Mouse (Mus musculus): Measurements from ENCODE around the gene Cldn14. TPM values are rescaled to one million over a fixed set of nuclear protein-coding genes. Genes with fewer than 3 reads are reported as not detected.
"Not testable (repeated sequence)": the region's sequence is repeated elsewhere in the genome, so short reads cannot be mapped to it uniquely, and the experiment has no call there.

Gene Cldn14
- polyA plus RNA-seq, 1 experiment from 2014 or later: 0.17 TPM

DNA sequence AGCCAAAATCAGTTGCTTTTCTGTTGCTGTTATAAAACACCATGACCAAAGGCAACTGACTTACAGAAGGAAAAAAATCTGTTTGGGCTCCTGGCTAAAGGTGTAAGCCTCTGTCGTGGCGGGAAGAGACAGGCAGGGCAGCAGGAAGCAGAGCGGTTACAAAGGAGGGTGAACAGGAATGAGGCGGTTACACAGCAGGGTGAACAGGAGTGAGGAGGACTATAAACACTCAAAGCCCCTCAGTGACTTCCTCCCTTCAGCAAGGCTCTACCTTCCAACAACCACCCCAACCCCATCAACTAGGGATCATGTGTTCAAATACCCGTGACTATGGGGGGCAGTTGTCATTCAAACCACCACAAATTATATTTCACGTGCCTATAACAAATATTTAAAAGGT lies 5.2 kb downstream of the Cldn14 start:
- no peaks in the 10 kb centered on the region for H3K36me3 ChIP-seq
- WGBS: 76% methylated on average over 6 of the region's 6 CpGs
- H3K4me1 ChIP-seq: peaks cover 2% of the 10 kb centered on the region; the same call in 1 of the 2 replicates
- H3K27ac ChIP-seq: no peak overlapping the region
- no peaks in the 10 kb centered on the region for H3K27me3 ChIP-seq
- no peak overlapping the region for H3K4me2 ChIP-seq (replicated peaks)
- H3K9ac ChIP-seq: no peak overlapping the region
- H3K4me3 ChIP-seq: no peak overlapping the region
- H3K9me3 ChIP-seq (replicated peaks): no peaks in the 10 kb centered on the region
- ATAC-seq (ENCODE audit: low FRiP score): no peak

DNA sequence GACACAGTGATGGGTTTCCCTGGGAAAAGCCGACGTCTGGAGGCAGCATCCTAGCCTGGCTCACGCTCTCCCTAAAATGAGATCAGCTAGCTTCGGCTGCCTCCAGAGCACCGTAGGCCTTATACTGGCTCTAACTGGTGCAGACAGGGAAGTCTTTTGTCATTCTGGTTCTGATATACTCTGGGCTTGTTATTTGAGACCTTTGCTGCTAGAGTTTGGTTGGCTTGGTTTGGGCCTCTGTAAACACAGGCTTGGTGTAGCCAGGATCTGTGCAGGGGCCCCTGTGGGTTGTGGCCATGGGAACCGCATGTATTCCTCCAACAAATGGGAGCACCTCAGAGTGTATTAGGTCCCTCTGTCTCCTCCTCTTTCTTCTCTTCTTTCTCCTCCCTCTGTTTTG lies 7.3 kb downstream of the Cldn14 start:
- H3K27me3 ChIP-seq: no peaks in the 10 kb centered on the region
- no peaks in the 10 kb centered on the region for H3K36me3 ChIP-seq
- no peak overlapping the region for H3K4me2 ChIP-seq (replicated peaks)
- H3K9me3 ChIP-seq (replicated peaks): no peaks in the 10 kb centered on the region
- H3K4me1 ChIP-seq: 0 out of 2 replicates have a peak, but pooled peaks cover 2% of the 10 kb centered on the region
- H3K27ac ChIP-seq: no peak overlapping the region
- H3K4me3 ChIP-seq: no peak overlapping the region
- H3K9ac ChIP-seq: no peak overlapping the region
- 78% methylated on average over 6 of the region's 6 CpGs for WGBS
- ATAC-seq (ENCODE audit: low FRiP score): no peak

DNA sequence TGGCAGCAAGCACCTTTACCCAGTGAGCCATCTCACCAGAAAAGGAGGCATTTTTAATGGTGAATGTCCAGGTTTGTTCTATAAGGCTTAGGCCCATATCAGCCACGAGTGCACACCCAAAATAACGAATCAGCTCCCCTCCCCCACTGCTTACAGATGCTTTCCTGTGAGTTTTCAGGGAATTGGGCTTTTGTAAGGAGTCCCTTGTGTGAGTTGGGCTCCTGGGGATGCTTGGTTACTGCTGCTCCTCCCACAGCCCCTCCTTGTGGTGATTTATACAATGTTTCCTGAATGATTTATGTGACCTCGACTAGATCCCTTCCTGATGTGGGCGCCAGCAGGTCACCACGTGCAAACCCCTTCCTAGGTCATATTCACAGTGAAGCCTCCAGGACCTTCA lies 9.7 kb downstream of the Cldn14 start:
- Histone ChIP-seq H3K4me2 (replicated peaks) (no peak overlapping the region), H3K27ac (no peak overlapping the region), H3K36me3 (no peaks in the 10 kb centered on the region), H3K4me3 (no peak overlapping the region), H3K9ac (no peak overlapping the region), H3K9me3 (replicated peaks) (no peaks in the 10 kb centered on the region), H3K4me1 (0 out of 2 replicates have a peak, but pooled peaks cover 2% of the 10 kb centered on the region), H3K27me3 (no peaks in the 10 kb centered on the region)
- no peak for ATAC-seq (ENCODE audit: low FRiP score)
- 46% methylated on average over 5 of the region's 5 CpGs for WGBS

DNA sequence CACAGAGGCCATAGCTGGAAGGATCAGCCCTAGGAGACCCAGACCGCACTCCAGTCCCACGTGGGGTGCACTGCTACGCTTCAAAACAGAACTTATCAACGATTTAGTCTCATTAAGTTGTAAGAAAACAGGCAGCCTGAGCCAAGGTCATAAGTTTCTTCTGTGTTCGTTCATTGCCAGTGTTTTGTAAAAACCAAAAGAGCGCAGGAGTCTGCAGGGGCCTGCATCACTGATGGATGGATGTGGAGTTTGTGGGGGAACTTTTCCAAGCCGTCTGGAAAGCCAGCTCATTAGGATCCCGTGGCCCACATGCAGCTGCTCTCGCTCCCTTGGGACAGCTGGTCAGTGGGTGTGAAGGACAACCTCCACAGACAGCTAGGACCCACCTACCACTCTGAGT lies 25.1 kb downstream of the Cldn14 start:
- H3K9ac ChIP-seq: no peak overlapping the region
- H3K4me3 ChIP-seq: no peak overlapping the region
- H3K27ac ChIP-seq: no peak overlapping the region
- H3K27me3 ChIP-seq: no peaks in the 10 kb centered on the region
- no peak overlapping the region for H3K4me2 ChIP-seq (replicated peaks)
- no peaks in the 10 kb centered on the region for H3K4me1 ChIP-seq
- H3K9me3 ChIP-seq (replicated peaks): no peaks in the 10 kb centered on the region
- no peak for ATAC-seq (ENCODE audit: low FRiP score)
- WGBS: 73% methylated on average over 9 of the region's 9 CpGs
- H3K36me3 ChIP-seq: no peaks in the 10 kb centered on the region

DNA sequence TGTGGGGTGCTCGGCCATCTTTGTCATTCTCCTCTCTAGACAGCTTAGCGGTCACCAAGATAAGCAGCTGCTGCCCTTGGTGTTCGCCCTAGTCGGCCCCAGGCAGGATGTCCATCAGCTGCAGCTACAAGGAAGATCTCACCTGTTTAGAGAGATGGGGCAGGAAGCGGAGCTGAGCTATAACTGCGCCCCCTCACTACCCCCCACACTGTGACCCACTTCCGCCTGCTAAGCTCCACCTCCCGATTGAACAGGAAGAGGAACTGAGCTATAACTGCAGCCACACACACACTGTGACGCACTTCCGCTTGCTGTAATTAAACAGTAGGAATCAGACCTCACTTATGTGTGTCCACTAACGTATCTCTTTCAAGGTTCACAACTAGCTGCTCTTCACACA lies 26.3 kb downstream of the Cldn14 start:
- WGBS: 84% methylated on average over 11 of the region's 11 CpGs
- 0 out of 2 replicates have a peak, but pooled peaks cover 3% of the 10 kb centered on the region for H3K27me3 ChIP-seq
- no peak for ATAC-seq (ENCODE audit: low FRiP score)
- H3K27ac ChIP-seq: no peak overlapping the region
- H3K9me3 ChIP-seq (replicated peaks): no peaks in the 10 kb centered on the region
- H3K4me3 ChIP-seq: no peak overlapping the region
- H3K9ac ChIP-seq: no peak overlapping the region
- no peaks in the 10 kb centered on the region for H3K4me1 ChIP-seq
- no peak overlapping the region for H3K4me2 ChIP-seq (replicated peaks)
- no peaks in the 10 kb centered on the region for H3K36me3 ChIP-seq

DNA sequence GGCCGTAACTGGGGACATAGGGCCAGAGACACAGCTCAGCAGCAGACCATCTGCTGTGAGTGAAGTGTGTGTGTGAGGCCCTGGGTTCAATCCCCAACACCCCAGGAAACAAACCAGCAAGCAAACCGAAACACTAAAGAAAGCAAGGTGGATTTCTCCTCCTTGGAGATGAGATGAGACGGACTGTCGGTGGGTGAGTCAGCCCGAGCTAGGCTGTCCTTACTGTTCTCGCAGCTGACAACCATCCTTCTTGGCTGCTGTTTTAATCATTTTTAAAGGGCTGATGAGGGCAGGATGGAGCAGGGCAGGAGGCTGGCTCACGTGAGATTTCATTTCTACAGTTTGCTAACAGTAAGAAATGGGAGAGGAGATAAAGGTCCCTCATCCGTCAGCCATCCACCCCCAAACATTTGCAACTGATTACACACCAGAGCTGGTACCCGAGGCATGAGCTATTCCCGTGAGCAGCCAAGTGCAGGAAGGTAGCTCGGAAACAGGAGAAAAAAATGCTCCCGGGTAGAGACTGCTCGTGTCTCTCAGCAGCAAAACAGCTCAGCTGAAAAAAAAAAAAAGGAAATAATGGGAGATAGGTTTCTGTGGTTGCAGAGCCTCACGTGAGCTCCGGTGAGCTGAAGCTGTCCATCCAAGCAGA lies 27.3 kb downstream of the Cldn14 start:
- Histone ChIP-seq H3K4me2 (replicated peaks) (no peak overlapping the region), H3K4me3 (no peak overlapping the region), H3K9me3 (replicated peaks) (no peaks in the 10 kb centered on the region), H3K4me1 (no peaks in the 10 kb centered on the region), H3K27me3 (0 out of 2 replicates have a peak, but pooled peaks cover 3% of the 10 kb centered on the region), H3K9ac (no peak overlapping the region), H3K27ac (no peak overlapping the region), H3K36me3 (no peaks in the 10 kb centered on the region)
- ATAC-seq (ENCODE audit: low FRiP score): no peak
- WGBS: 65% methylated on average over 15 of the region's 15 CpGs

DNA sequence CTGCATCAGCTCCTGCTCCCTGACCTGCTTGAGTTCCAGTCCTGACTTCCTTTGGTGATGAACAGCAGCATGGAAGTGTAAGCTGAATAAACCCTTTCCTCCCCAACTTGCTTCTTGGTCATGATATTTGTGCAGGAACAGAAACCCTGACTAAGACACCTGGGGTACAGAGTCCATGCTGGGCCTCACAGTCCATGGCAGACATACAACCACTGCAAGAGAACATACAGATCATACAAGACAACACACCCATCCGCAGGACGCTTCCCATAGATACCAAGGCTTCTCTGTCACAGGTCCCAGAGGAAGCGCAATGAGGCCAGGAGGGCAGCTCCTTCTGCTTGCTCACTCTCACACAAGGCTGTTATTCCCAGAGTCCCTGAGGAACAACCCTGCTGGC lies 28.3 kb downstream of the Cldn14 start:
- H3K9me3 ChIP-seq (replicated peaks); H3K4me3 ChIP-seq; H3K36me3 ChIP-seq; H3K9ac ChIP-seq; ATAC-seq (ENCODE audit: low FRiP score); H3K27me3 ChIP-seq; H3K27ac ChIP-seq; H3K4me2 ChIP-seq (replicated peaks); H3K4me1 ChIP-seq: not testable (repeated sequence)
- 95% methylated on average over 3 of the region's 3 CpGs for WGBS

DNA sequence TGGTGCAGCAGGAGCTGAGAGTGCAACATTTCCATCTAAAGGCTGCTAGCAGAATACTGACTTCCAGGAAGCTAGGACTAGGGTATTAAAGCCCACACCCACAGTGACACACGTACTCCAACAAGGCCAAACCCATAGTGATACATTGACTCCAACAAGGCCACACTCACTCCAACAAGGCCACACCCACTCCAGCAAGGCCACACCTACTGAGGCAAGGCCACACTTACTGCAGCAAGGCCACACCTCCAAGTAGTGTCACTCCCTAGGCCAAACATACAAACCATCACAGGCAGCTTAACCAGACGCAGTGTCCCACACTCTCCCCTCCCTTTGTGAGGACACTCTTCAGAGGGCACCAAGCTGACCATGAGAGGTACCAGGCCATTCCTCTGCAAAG lies 29.3 kb downstream of the Cldn14 start:
- Histone ChIP-seq H3K4me3 (no peak overlapping the region), H3K27me3 (0 out of 2 replicates have a peak, but pooled peaks cover 3% of the 10 kb centered on the region), H3K4me1 (no peaks in the 10 kb centered on the region), H3K4me2 (replicated peaks) (no peak overlapping the region), H3K9ac (no peak overlapping the region), H3K27ac (no peak overlapping the region), H3K9me3 (replicated peaks) (no peaks in the 10 kb centered on the region), H3K36me3 (no peaks in the 10 kb centered on the region)
- ATAC-seq (ENCODE audit: low FRiP score): no peak
- 92% methylated on average over 2 of the region's 2 CpGs for WGBS

DNA sequence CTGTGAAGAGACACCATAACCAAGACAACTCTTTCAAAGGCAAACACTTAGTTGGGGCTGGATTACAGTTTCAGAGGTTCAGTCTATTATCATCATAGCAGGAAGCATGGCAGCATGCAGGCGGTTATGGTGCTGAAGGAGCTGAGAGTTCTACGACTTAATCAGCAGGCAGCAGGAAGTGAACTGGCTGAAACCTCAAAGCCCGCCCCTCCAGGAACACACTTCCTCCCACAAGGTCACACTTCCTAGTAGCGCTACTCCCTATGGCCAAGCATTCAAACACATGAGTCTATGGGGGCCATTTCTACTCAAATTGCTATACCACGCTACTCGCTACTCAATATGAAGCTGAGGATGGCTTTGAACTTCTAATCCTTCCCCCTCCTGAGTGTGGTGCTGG lies 31.1 kb downstream of the Cldn14 start:
- ATAC-seq (ENCODE audit: low FRiP score): no peak
- H3K4me2 ChIP-seq (replicated peaks): no peak overlapping the region
- no peaks in the 10 kb centered on the region for H3K4me1 ChIP-seq
- no peak overlapping the region for H3K4me3 ChIP-seq
- 0 out of 2 replicates have a peak, but pooled peaks cover 3% of the 10 kb centered on the region for H3K27me3 ChIP-seq
- H3K27ac ChIP-seq: no peak overlapping the region
- no peaks in the 10 kb centered on the region for H3K36me3 ChIP-seq
- WGBS: 90% methylated on average over 6 of the region's 6 CpGs
- H3K9me3 ChIP-seq (replicated peaks): no peaks in the 10 kb centered on the region
- H3K9ac ChIP-seq: no peak overlapping the region

DNA sequence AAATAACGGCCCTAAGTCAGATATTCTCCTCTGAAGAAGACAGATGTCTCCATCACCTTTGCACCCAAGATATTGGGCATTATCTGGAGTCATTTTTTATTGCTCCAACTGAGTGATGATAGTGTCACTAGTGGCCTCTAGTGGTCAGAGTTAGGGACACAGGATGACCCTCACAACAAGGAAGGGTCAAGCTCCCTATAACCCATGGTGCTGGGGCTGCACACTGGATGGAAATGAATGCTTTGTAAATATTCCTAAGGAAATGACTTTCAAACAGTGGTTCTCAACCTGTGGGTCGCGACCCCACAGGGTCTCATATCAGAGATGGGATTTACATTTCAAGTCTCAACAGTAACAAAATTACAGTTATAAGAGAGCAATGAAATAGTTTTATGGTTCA lies 31.7 kb downstream of the Cldn14 start:
- Histone ChIP-seq H3K27ac (no peak overlapping the region), H3K4me2 (replicated peaks) (no peak overlapping the region), H3K9me3 (replicated peaks) (no peaks in the 10 kb centered on the region), H3K4me1 (no peaks in the 10 kb centered on the region), H3K9ac (no peak overlapping the region), H3K36me3 (no peaks in the 10 kb centered on the region), H3K4me3 (no peak overlapping the region), H3K27me3 (0 out of 2 replicates have a peak, but pooled peaks cover 3% of the 10 kb centered on the region)
- ATAC-seq (ENCODE audit: low FRiP score): no peak
- WGBS: 49% methylated on average over 3 of the region's 3 CpGs

DNA sequence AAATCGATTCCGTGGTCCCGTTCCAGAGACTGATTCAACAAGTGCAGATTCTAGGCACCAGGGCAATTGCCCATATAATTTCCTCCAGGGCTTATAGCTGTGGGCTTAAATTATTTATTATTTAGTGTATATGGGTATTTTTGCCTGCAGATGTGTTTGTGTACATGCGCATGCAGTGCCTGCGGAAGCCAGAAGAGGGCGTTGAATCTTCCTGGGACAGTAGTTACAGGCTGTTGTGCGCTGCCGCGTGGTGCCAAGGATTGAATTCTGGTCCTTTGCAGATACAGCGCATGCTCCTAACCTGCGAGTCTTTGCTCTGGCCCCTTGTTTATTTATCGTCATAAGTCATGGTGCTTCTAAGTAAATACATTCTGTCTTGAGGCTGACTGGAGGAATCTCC lies 33.2 kb downstream of the Cldn14 start:
- Histone ChIP-seq H3K4me3 (no peak overlapping the region), H3K27me3 (0 out of 2 replicates have a peak, but pooled peaks cover 3% of the 10 kb centered on the region), H3K4me2 (replicated peaks) (no peak overlapping the region), H3K4me1 (no peaks in the 10 kb centered on the region), H3K36me3 (no peaks in the 10 kb centered on the region), H3K9me3 (replicated peaks) (no peaks in the 10 kb centered on the region), H3K9ac (no peak overlapping the region), H3K27ac (no peak overlapping the region)
- ATAC-seq (ENCODE audit: low FRiP score): no peak
- WGBS: 80% methylated on average over 12 of the region's 12 CpGs

DNA sequence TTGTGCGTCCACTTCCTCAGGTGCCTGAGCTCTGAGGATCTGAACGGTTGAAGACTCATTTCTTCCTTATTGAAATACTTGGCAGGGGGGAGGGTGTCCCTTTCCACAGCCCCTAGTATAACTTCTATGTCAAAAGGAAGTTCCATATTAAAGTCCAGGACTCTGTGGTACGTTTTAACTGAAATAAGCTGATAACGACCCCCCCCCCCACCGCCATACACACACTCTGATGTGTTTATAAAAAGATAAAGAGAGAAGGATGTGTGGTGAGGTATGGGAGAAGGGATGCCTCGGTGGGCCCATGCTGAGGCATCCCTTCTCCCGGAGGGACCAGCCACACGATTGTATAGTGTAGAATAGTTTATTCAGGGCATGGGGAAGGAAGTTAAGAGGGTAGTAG lies 34.4 kb downstream of the Cldn14 start:
- Histone ChIP-seq H3K27ac (no peak overlapping the region), H3K4me3 (no peak overlapping the region), H3K9ac (no peak overlapping the region), H3K9me3 (replicated peaks) (no peaks in the 10 kb centered on the region), H3K36me3 (no peaks in the 10 kb centered on the region), H3K27me3 (0 out of 2 replicates have a peak, but pooled peaks cover 3% of the 10 kb centered on the region), H3K4me2 (replicated peaks) (no peak overlapping the region), H3K4me1 (no peaks in the 10 kb centered on the region)
- 70% methylated on average over 8 of the region's 8 CpGs for WGBS
- ATAC-seq (ENCODE audit: low FRiP score): no peak

DNA sequence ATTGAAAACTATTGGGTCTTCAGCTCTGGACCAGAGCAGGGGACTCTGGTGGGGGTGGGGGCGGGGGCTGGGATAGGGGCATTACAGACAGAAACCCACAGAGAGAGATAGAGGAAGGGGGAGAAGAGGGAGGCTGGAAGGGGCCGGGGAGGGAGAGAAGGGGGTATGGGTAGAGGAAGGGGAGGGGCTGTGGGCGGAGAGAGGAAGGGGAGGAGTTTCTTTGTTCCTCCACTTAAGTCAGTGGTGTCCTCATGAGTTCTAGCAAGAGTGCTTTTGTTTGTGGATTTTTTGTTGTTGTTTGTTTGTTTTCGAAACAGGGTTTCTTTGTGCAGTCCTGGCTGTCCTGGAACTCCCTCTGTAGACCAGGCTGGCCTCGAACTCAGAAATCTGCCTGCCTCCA lies 35.1 kb downstream of the Cldn14 start:
- 0 out of 2 replicates have a peak, but pooled peaks cover 3% of the 10 kb centered on the region for H3K27me3 ChIP-seq
- H3K4me3 ChIP-seq: peak overlapping the region; percentile 18; the same call in 1 of the 2 replicates
- no peaks in the 10 kb centered on the region for H3K4me1 ChIP-seq
- ATAC-seq (ENCODE audit: low FRiP score): no peak
- H3K36me3 ChIP-seq: no peaks in the 10 kb centered on the region
- H3K27ac ChIP-seq: no peak overlapping the region
- 56% methylated on average over 5 of the region's 5 CpGs for WGBS
- peak overlapping the region; percentile 44 for H3K4me2 ChIP-seq (replicated peaks)
- peak overlapping the region; percentile 38; the same call in 1 of the 2 replicates for H3K9ac ChIP-seq
- no peaks in the 10 kb centered on the region for H3K9me3 ChIP-seq (replicated peaks)
